Mouse (Mus musculus) forebrain, embryonic 14.5 days (tissue): ENCODE data around the gene Ccl17. TPM values are rescaled to one million over a fixed set of nuclear protein-coding genes. Genes with fewer than 3 reads are reported as not detected.

Experiments used
- ATAC-seq: fragments of 200-750 bp; cut with Nextera tagmentation; 2 replicates; pipeline ENCODE4 v1.8.0; 2017; ENCODE audit warnings: mild to moderate bottlenecking, moderate library complexity
- DNase-seq: peaks from one replicate; pipeline ENCODE4 v3.0.0-alpha.2; 2015; ENCODE audit warnings: low spot score
- H3K27ac ChIP-seq: fragments of 300-500 bp; sonication (generic); 2 replicates; pipeline ENCODE4 v1.5.1; 2014; ENCODE audit warnings: low read depth, mild to moderate bottlenecking, control low read depth, low read length, moderate library complexity
- H3K27me3 ChIP-seq: fragments of 300-500 bp; sonication (generic); replicated peaks from 2 replicates; pipeline ENCODE4 v1.6.1; 2014; ENCODE audit warnings: low read length, control low read depth, mixed read lengths; ENCODE audit not compliant: control insufficient read depth, insufficient read depth
- H3K36me3 ChIP-seq: fragments of 300-500 bp; sonication (generic); 2 replicates; pipeline ENCODE4 v1.6.1; 2014; ENCODE audit warnings: low read length, control low read depth; ENCODE audit not compliant: control insufficient read depth, insufficient read depth
- H3K4me1 ChIP-seq: fragments of 300-500 bp; sonication (generic); 2 replicates; pipeline ENCODE4 v1.6.1; 2014; ENCODE audit warnings: antibody characterized with exemption, low read length, control low read depth; ENCODE audit not compliant: control insufficient read depth, insufficient read depth
- H3K4me2 ChIP-seq: fragments of 300-500 bp; sonication (generic); 2 replicates; pipeline ENCODE4 v1.6.1; 2014; ENCODE audit warnings: mild to moderate bottlenecking, control low read depth, low read length
- H3K4me3 ChIP-seq: fragments of 300-500 bp; sonication (generic); 2 replicates; pipeline ENCODE4 v1.5.1; 2014; ENCODE audit warnings: low read depth, low read length, control low read depth
- H3K9ac ChIP-seq: fragments of 300-500 bp; sonication (generic); 2 replicates; pipeline ENCODE4 v1.6.1; 2014; ENCODE audit warnings: mild to moderate bottlenecking, low read length, control low read depth, moderate library complexity
- H3K9me3 ChIP-seq: fragments of 300-500 bp; sonication (generic); replicated peaks from 2 replicates; pipeline ENCODE4 v1.6.1; 2016; ENCODE audit warnings: low read length, control low read depth, mixed read lengths; ENCODE audit not compliant: control insufficient read depth
- WGBS: fragments of 180-500 bp; shearing (Covaris S2); extraction: QIAGEN DNeasy Blood & Tissue Kit; methylation state at CpG from one replicate; pipeline ENCODE4 v1.1.7; 2014; 5-methylcytosine and 5-hydroxymethylcytosine counted together
- polyA plus RNA-seq: library from polyadenylated mRNA; unstranded; fragments of >200 nt; fragmentation: Nextera tagmentation; extraction: Ambion mirVana; gene quantifications from 2 replicates; pipeline ENCODE4 v1.2.1, GENCODE M21; 2014

Ccl17 gene
- 0.63 TPM in 1 of 2 replicates, not detected in the other for polyA plus RNA-seq

- Histone ChIP-seq H3K9me3 (no peaks in the 10 kb centered on the region), H3K9ac (no peak within 1 kb of the TSS), H3K4me1 (no peaks in the 10 kb centered on the region), H3K27ac (no peak within 1 kb of the TSS), H3K4me3 (no peak within 1 kb of the TSS), H3K27me3 (no peaks in the 10 kb centered on the region), H3K36me3 (no peaks in the 10 kb centered on the region), H3K4me2 (no peak within 1 kb of the TSS)
- WGBS, result 73% methylated on average over 3 of the region's 3 CpGs
- no peak for DNase-seq
- no peak for ATAC-seq
Measured at GRCm38 (mm10) chr8:94810153-94810552, at the start of gene Ccl17. Gene Ccl17 (plus strand): TSS chr8:94810453.

GRCm38 (mm10) chr8:94767035-94767434, 43.2 kb upstream of the Ccl17 start:
- no peaks in the 10 kb centered on the region for H3K9me3 ChIP-seq
- WGBS, result 77% methylated on average over 9 of the region's 9 CpGs
- ATAC-seq, result no peak
- no peak overlapping the region for H3K9ac ChIP-seq
- no peak for DNase-seq
- H3K4me2 ChIP-seq, result no peak overlapping the region
- no peaks in the 10 kb centered on the region for H3K27me3 ChIP-seq
- H3K27ac ChIP-seq, result no peak overlapping the region
- H3K36me3 ChIP-seq, result no peaks in the 10 kb centered on the region
- H3K4me3 ChIP-seq, result no peak overlapping the region
- H3K4me1 ChIP-seq, result peaks cover 11% of the 10 kb centered on the region; the same call in 1 of the 2 replicates

GRCm38 (mm10) chr8:94770945-94771344, 39.3 kb upstream of the Ccl17 start:
- Histone ChIP-seq H3K4me3 (no peak overlapping the region), H3K36me3 (no peaks in the 10 kb centered on the region), H3K4me2 (no peak overlapping the region), H3K27ac (no peak overlapping the region), H3K27me3 (no peaks in the 10 kb centered on the region), H3K9ac (no peak overlapping the region), H3K4me1 (peaks cover 27% of the 10 kb centered on the region), H3K9me3 (no peaks in the 10 kb centered on the region)
- WGBS, result 16% methylated on average over 6 of the region's 6 CpGs
- ATAC-seq (no peak), DNase-seq (peak; percentile 67)

- Histone ChIP-seq H3K9ac (peak within 1 kb of the TSS; percentile 78), H3K27ac (peak within 1 kb of the TSS; percentile 30; the same call in 1 of the 2 replicates), H3K9me3 (no peaks in the 10 kb centered on the region), H3K4me1 (peaks cover 27% of the 10 kb centered on the region), H3K4me3 (peak within 1 kb of the TSS; percentile 52), H3K4me2 (peak within 1 kb of the TSS; percentile 92), H3K27me3 (no peaks in the 10 kb centered on the region), H3K36me3 (no peaks in the 10 kb centered on the region)
- WGBS, result under 1% methylated on average over 38 of the region's 38 CpGs
- ATAC-seq, result peak; percentile 87
- DNase-seq, result peak; percentile 90
Measured at GRCm38 (mm10) chr8:94771941-94772670, 38.1 kb upstream of the Ccl17 start, which contains the start of gene Cx3cl1. Gene Cx3cl1 (plus strand): TSS chr8:94772009.

GRCm38 (mm10) chr8:94773048-94773447, 37.2 kb upstream of the Ccl17 start:
- ATAC-seq, result no peak
- H3K4me2 ChIP-seq, result peak overlapping the region; percentile 92
- peak overlapping the region; percentile 52; the same call in 1 of the 2 replicates for H3K4me3 ChIP-seq
- H3K36me3 ChIP-seq, result no peaks in the 10 kb centered on the region
- no peak for DNase-seq
- H3K4me1 ChIP-seq, result peaks cover 27% of the 10 kb centered on the region
- no peaks in the 10 kb centered on the region for H3K9me3 ChIP-seq
- H3K27ac ChIP-seq, result no peak overlapping the region
- H3K9ac ChIP-seq, result peak overlapping the region; percentile 78; the same call in 1 of the 2 replicates
- H3K27me3 ChIP-seq, result no peaks in the 10 kb centered on the region
- WGBS, result 44% methylated on average over 6 of the region's 6 CpGs

GRCm38 (mm10) chr8:94773700-94774171, 36.5 kb upstream of the Ccl17 start:
- peak; percentile 54 for DNase-seq
- no peak overlapping the region for H3K27ac ChIP-seq
- 6% methylated on average over 12 of the region's 12 CpGs for WGBS
- H3K9ac ChIP-seq, result 0 out of 2 replicates have a peak overlapping the region, but pooled peaks have one; percentile 6
- H3K4me3 ChIP-seq, result no peak overlapping the region
- H3K9me3 ChIP-seq, result no peaks in the 10 kb centered on the region
- no peaks in the 10 kb centered on the region for H3K27me3 ChIP-seq
- peak overlapping the region; percentile 92 for H3K4me2 ChIP-seq
- no peaks in the 10 kb centered on the region for H3K36me3 ChIP-seq
- ATAC-seq, result peak; percentile 21; the same call in 1 of the 2 replicates
- peaks cover 27% of the 10 kb centered on the region for H3K4me1 ChIP-seq

- DNase-seq, result no peak
- no peaks in the 10 kb centered on the region for H3K27me3 ChIP-seq
- no peak overlapping the region for H3K4me2 ChIP-seq
- H3K36me3 ChIP-seq, result no peaks in the 10 kb centered on the region
- no peak overlapping the region for H3K4me3 ChIP-seq
- no peak overlapping the region for H3K9ac ChIP-seq
- ATAC-seq, result no peak
- no peak overlapping the region for H3K27ac ChIP-seq
- peaks cover 27% of the 10 kb centered on the region for H3K4me1 ChIP-seq
- H3K9me3 ChIP-seq, result no peaks in the 10 kb centered on the region
- 85% methylated on average over 1 of the region's 1 CpGs for WGBS
Measured at GRCm38 (mm10) chr8:94774601-94775000, 35.7 kb upstream of the Ccl17 start.

GRCm38 (mm10) chr8:94776346-94776745, 33.9 kb upstream of the Ccl17 start:
- no peak overlapping the region for H3K4me3 ChIP-seq
- WGBS, result 78% methylated on average over 2 of the region's 2 CpGs
- no peak for ATAC-seq
- no peak overlapping the region for H3K9ac ChIP-seq
- H3K9me3 ChIP-seq, result no peaks in the 10 kb centered on the region
- no peak for DNase-seq
- H3K4me2 ChIP-seq, result no peak overlapping the region
- no peaks in the 10 kb centered on the region for H3K27me3 ChIP-seq
- H3K27ac ChIP-seq, result no peak overlapping the region
- no peaks in the 10 kb centered on the region for H3K36me3 ChIP-seq
- H3K4me1 ChIP-seq, result peaks cover 21% of the 10 kb centered on the region

GRCm38 (mm10) chr8:94778036-94778435, 32.2 kb upstream of the Ccl17 start:
- Histone ChIP-seq H3K4me1 (peaks cover 12% of the 10 kb centered on the region), H3K9ac (no peak overlapping the region), H3K27ac (no peak overlapping the region), H3K36me3 (no peaks in the 10 kb centered on the region), H3K4me3 (no peak overlapping the region), H3K27me3 (no peaks in the 10 kb centered on the region), H3K4me2 (no peak overlapping the region), H3K9me3 (no peaks in the 10 kb centered on the region)
- DNase-seq (peak; percentile 22), ATAC-seq (no peak)
- 65% methylated on average over 10 of the region's 10 CpGs for WGBS
